Comparison of ENCODE assay signal across 8 mouse cellular contexts in the genomic region with DNA sequence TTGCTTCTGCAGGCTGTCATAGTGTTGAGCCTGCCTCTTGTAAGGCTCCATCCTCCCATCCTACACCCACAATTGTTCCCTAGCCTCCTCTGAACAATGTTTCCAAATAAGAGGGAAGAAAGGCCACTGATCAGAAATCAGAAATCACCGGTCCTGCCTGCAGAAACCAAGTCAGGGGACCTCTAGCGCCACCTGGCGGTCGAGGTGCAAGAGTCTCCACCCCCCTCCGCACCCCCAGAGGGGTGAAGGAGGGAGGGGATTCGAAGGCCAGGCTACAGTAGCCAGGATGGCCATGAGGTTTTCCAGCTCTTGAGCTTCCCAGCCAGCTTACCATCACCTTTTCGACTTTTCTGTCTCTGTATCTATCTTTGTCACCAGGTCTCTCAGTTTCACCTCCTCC. TPM values are rescaled to one million over a fixed set of nuclear protein-coding genes. Genes with fewer than 3 reads are reported as not detected.
A peak's percentile ranks its signal among the peaks of the same experiment; 100 is the strongest.
DNase-seq lines count a peak whose midpoint lies in the region; ATAC-seq and TF ChIP-seq lines count a peak whose summit lies in the region.

No protein-coding gene starts in this region.

- H3K4me3 ChIP-seq in neural tube, embryonic 15.5 days (replicated peaks) = no peak overlapping the region
- no peak overlapping the region for H3K4me3 ChIP-seq in embryonic facial prominence, embryonic 10.5 days
- no peak overlapping the region for H3K4me3 ChIP-seq in hindbrain, embryonic 12.5 days
- no peak overlapping the region for H3K4me3 ChIP-seq in liver, postnatal 0 days (ENCODE audit: low read depth, low read length)

- ATAC-seq in neural tube, embryonic 15.5 days (ENCODE audit: low FRiP score) = no peak
- ATAC-seq in hindbrain, embryonic 12.5 days (ENCODE audit: low FRiP score) = peak; percentile 32; the same call in 1 of the 2 replicates
- no peak for ATAC-seq in liver, postnatal 0 days

- no peak overlapping the region for H3K4me2 ChIP-seq in neural tube, embryonic 15.5 days
- no peak overlapping the region for H3K4me2 ChIP-seq in hindbrain, embryonic 12.5 days (replicated peaks)
- no peak overlapping the region for H3K4me2 ChIP-seq in liver, postnatal 0 days (ENCODE audit: low read depth, low read length)

- peak; percentile 92 for TF ChIP-seq CTCF in liver, postnatal 0 days (IDR thresholded peaks at IDR 0.05; ENCODE audit: low read depth)

- no peak overlapping the region for H3K27ac ChIP-seq in neural tube, embryonic 15.5 days (replicated peaks)
- no peak overlapping the region for H3K27ac ChIP-seq in embryonic facial prominence, embryonic 10.5 days (replicated peaks)
- no peak overlapping the region for H3K27ac ChIP-seq in hindbrain, embryonic 12.5 days
- no peak overlapping the region for H3K27ac ChIP-seq in liver, postnatal 0 days (ENCODE audit: low read depth)

- 9% methylated on average over 7 of the region's 7 CpGs for WGBS in neural tube, embryonic 15.5 days
- 14% methylated on average over 7 of the region's 7 CpGs for WGBS in embryonic facial prominence, embryonic 10.5 days
- WGBS in hindbrain, embryonic 12.5 days = 7% methylated on average over 7 of the region's 7 CpGs
- 10% methylated on average over 7 of the region's 7 CpGs for WGBS in liver, postnatal 0 days (ENCODE audit: insufficient replicate concordance)

- H3K4me1 ChIP-seq in neural tube, embryonic 15.5 days = 0 out of 2 replicates have a peak, but pooled peaks cover 6% of the 10 kb centered on the region
- no peaks in the 10 kb centered on the region for H3K4me1 ChIP-seq in embryonic facial prominence, embryonic 10.5 days
- H3K4me1 ChIP-seq in hindbrain, embryonic 12.5 days = no peaks in the 10 kb centered on the region
- no peaks in the 10 kb centered on the region for H3K4me1 ChIP-seq in liver, postnatal 0 days (ENCODE audit: insufficient read depth)

- no peak for TF ChIP-seq EP300 in liver, postnatal 0 days (IDR thresholded peaks at IDR 0.05; ENCODE audit: low read depth)

- peak; percentile 85 for DNase-seq in neural tube, embryonic 10.5 days (ENCODE audit: extremely low spot score, low spot score)
- peak; percentile 82 to 87 for DNase-seq in adrenal gland, postnatal 36 days
- DNase-seq in embryonic facial prominence, embryonic 10.5 days (ENCODE audit: low spot score) = peak; percentile 88
- DNase-seq in liver, postnatal 0 days = peak; percentile 83
- peak; percentile 85 for DNase-seq in retina, embryonic 14.5 days (ENCODE audit: low spot score)
- peak; percentile 56 to 75 for DNase-seq in thymus, postnatal 36 days

- no peaks in the 10 kb centered on the region for H3K27me3 ChIP-seq in neural tube, embryonic 15.5 days (replicated peaks)
- no peaks in the 10 kb centered on the region for H3K27me3 ChIP-seq in embryonic facial prominence, embryonic 10.5 days (replicated peaks; ENCODE audit: low read depth, poor library complexity, severe bottlenecking)
- H3K27me3 ChIP-seq in hindbrain, embryonic 12.5 days = no peaks in the 10 kb centered on the region
- H3K27me3 ChIP-seq in liver, postnatal 0 days (ENCODE audit: insufficient read depth, low read length) = no peaks in the 10 kb centered on the region

- H3K36me3 ChIP-seq in neural tube, embryonic 15.5 days = no peaks in the 10 kb centered on the region
- no peaks in the 10 kb centered on the region for H3K36me3 ChIP-seq in embryonic facial prominence, embryonic 10.5 days (replicated peaks)
- no peaks in the 10 kb centered on the region for H3K36me3 ChIP-seq in hindbrain, embryonic 12.5 days
- H3K36me3 ChIP-seq in liver, postnatal 0 days (replicated peaks; ENCODE audit: insufficient read depth, low read length) = no peaks in the 10 kb centered on the region

- no peaks in the 10 kb centered on the region for H3K9me3 ChIP-seq in neural tube, embryonic 15.5 days (replicated peaks)
- H3K9me3 ChIP-seq in embryonic facial prominence, embryonic 10.5 days = no peaks in the 10 kb centered on the region
- no peaks in the 10 kb centered on the region for H3K9me3 ChIP-seq in hindbrain, embryonic 12.5 days (replicated peaks)
- H3K9me3 ChIP-seq in liver, postnatal 0 days (ENCODE audit: low read length) = no peaks in the 10 kb centered on the region

- no peak overlapping the region for H3K9ac ChIP-seq in neural tube, embryonic 15.5 days (replicated peaks)
- no peak overlapping the region for H3K9ac ChIP-seq in hindbrain, embryonic 12.5 days
- H3K9ac ChIP-seq in liver, postnatal 0 days (replicated peaks) = no peak overlapping the region

RNA-seq across cellular contexts. Expression of gene Tollip, which starts 6.6 kb away (rescaled TPM):
- 67.5 and 70.0 TPM in 2 replicates for polyA plus RNA-seq in neural tube, embryonic 15.5 days (2015; fragmentation: Nextera tagmentation; extraction: Ambion mirVana)
- 10 to 100 TPM; 60.4 to 61.2 TPM for total RNA-seq in adrenal gland, postnatal 36 days (2021)
- 48.1 and 50.9 TPM in 2 replicates for polyA plus RNA-seq in embryonic facial prominence, embryonic 10.5 days (2016; fragmentation: Nextera tagmentation; extraction: Ambion mirVana)
- 65.1 and 67.3 TPM in 2 replicates for polyA plus RNA-seq in hindbrain, embryonic 12.5 days (2016; fragmentation: Nextera tagmentation; extraction: Ambion mirVana)
- polyA plus RNA-seq in liver, postnatal 0 days (2015; fragmentation: Nextera tagmentation; extraction: Ambion mirVana) = 15.5 and 18.7 TPM in 2 replicates

RNA-seq across cellular contexts. Expression of gene Brsk2, which starts 24.6 kb away (rescaled TPM):
- polyA plus RNA-seq in neural tube, embryonic 15.5 days (2015; fragmentation: Nextera tagmentation; extraction: Ambion mirVana) = 17.5 and 20.2 TPM in 2 replicates
- total RNA-seq in adrenal gland, postnatal 36 days (2021) = 1 to 10 TPM; 1.6 to 2.1 TPM
- 3.0 and 3.7 TPM in 2 replicates for polyA plus RNA-seq in embryonic facial prominence, embryonic 10.5 days (2016; fragmentation: Nextera tagmentation; extraction: Ambion mirVana)
- polyA plus RNA-seq in hindbrain, embryonic 12.5 days (2016; fragmentation: Nextera tagmentation; extraction: Ambion mirVana) = 15.9 and 18.6 TPM in 2 replicates
- 0.06 and 0.13 TPM in 2 replicates for polyA plus RNA-seq in liver, postnatal 0 days (2015; fragmentation: Nextera tagmentation; extraction: Ambion mirVana)
